Mouse (Mus musculus): ENCODE data around the gene Stoml2. TPM values are rescaled to one million over a fixed set of nuclear protein-coding genes. Genes with fewer than 3 reads are reported as not detected.

The Stoml2 gene
- 24.2 TPM for polyA plus RNA-seq (2014; fragmentation: Illumina TruSeq; extraction: RNeasy Lipid Tissue Mini Kit (QIAGEN cat#74804))

DNA sequence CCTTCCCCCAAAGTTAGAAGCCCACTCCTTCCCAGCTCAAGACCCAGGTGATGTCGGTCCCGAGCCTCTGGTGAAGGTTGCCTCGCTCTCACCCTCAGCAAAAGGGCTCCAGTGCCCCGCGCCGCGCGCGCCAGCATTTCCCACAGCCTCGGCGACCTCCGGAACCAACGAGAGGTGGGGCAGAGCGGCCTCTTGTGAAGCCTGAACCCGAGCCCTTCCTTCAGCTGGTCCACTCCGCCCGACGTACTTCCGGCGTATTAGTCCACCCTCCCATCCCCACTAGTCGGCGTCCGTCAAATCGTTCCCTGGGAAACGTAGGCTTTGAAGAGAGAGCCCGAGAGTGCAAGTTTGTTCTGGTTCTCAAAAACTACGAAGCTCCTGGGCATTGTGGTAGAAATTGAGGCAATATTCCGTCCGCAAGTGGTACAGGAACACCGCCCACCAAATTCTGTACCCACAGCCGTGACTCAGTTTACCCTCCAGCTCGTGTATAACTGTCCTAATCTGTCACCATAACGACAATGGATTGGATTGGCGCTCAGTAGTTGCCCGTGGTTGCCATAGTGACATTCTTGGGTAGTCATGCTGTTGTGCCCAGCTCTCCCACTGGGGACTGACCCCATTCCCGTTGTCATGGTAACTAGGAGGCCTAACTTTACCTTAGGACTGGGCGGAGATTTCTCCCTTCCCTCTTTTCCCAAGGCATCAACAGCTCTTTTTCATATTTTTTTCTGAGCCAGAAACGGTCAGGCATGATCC is at the start of gene Stoml2:
Gene Stoml2 (minus strand): TSS at position 474 of the 759 bp plus-strand sequence.

DNA sequence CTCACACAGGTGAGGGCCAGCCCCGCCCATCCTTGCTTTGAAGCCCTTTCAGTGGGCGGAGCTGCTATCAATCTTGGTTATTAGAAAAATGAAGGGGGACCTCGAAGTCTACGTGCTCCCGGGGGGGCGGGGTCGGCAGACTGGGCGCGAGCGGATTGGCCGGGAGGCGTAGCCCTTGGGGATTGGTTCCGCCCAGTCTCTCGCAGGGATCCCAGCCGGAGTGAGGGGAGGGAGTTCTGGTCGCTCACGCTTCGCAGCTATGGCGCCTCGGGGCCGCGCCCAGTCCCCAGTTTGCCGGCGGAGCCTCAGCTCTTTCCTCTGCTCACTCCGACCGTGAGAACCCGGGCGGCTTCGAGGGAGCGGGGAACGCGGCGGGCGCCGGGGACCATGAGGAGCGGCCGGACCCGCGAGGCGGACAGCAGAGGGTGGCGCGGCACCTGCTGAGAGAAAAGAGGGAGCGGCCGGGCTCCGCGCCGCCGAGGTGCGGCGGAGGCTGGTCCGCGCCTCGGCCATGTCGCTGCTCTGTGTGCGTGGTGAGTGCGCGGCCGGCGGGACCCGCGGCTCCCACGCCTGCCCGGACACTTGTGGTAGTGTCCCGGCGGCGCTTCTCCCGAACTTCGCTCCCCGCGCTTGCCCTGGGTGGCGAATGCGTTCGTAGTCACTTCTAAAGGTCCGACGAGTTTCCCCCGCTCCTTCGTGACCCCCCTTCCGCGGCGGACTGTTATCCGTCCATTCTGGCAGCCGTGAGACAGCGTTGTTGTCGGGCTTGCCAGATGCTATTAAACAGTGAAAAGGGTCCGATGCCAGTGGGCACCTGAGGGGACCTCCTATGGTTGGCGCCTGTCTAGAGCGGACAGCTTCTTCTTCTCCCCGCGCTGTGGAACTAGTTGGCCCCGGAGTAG is 27.5 kb upstream of the Stoml2 start, which contains the start of gene Unc13b:
Gene Unc13b (plus strand): TSS at position 201 of the 902 bp plus-strand sequence.

DNA sequence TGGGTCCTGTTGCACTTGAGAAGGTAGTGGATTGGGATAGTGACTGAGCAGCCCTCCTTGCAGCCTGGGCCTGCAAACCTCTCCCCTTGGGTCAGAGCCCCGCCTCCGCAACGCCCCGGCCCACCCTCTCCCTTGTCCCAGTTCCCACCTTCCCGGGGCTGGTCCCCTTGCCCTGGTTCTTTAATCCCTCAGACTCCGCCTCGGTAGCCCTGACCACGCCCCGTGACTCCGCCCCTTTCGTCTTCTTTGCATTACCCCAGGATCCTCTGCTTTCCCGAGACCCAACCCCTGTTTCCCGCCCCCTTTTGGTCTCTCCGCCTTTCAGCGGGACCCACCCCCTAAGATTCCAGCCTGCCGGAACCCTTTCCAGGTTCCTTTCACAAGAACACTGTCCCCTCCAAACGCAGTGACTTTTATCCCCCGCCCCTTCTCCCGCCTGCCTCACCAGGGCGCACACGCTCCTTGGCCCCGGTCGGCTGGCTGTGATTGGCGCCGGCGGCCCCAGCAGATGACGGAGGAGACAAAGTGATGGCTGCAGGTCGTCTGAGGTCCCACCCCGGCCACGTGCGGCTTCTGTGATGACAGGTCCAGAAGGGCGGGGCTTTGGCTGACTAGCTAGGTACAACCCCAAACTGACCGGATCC is 14.3 kb upstream of the Stoml2 start, which contains the start of gene Fam214b:
Gene Fam214b (minus strand): TSS at position 562 of the 644 bp plus-strand sequence.

DNA sequence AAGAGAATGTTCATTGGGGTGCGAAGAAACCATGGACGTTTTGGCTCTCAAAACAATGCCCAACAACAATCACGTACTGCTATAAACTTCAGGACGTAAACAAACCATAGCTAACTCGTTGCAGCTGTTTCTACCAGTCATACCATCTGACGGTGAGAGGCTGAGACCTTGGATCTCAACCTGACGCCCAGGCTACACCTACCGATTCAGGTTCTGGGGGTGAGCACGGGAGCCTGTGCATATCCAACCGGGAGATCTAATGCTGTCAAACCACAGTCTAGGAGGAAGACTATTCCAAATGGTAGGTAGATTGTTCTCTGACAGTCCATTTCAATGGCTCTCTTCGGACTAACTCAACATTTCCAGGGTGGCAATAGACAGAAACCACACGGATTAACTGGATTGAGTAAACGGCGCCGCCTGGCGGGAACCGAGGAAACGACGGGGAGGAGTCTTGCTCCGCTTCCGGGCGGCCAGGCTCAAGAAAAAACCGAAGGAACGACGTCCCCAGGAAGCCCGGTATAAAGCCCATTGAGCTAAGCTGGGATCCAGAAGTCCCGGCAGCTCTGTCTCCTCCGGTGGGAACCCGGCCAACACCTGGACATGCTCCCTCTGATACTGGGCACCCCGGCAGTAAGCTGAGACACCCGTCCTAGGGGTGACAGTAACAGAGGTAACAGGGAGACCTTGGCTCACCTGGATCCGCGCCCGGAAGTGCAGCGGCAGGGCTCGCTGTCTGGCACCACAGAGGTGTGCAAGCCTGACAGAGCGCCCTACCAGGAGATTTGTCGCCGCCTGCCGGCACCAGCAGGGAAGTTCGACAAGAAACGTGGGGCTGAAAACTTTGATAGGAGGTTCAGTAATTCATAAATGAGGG is 6.2 kb downstream of the Stoml2 start, which contains the start of gene Pigo:
Gene Pigo (minus strand): TSS at position 736 of the 877 bp plus-strand sequence.

DNA sequence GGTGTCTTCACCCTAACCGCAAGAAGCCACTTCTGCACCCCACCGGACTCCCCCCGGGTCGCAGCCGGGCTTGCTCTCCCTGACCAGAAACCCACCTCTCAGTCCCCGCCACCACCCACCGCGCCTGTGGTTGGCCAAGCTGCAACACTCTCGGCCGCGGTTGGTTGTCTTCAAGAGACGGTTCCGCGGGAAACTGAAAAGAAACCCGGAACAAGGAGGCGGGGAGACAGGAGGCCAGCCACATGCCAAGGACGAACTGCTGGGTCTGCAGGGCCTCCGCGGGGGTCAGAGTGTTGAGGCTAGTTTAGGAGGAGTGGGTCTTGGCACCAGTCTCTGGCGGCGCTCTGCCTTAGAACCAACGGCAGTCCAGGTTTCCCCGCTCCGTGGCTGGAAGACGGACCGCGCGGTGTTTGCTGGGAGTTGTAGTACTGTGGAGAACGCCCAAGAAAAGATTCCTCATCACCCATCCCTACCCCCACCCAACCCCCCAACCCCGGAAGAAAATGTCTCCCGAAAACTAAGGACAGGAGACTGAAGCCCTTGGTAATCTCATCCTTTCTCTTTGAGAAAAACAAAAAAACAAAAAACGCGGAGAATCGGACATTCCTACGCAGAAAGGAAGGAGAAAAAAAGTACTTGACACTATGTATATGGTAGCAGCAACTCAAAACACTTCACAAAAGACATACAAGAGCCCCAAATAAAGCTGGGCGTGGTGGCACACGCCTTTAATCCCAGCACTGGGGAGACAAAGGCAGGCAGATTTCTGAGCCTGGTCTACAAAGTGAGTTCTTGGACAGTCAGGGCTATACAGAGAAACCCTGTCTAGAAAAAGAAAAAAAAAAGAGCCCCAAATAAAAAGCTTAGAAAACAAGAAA is 21.1 kb downstream of the Stoml2 start, which contains the start of gene Fancg:
Gene Fancg (minus strand): TSS at position 346 of the 878 bp plus-strand sequence.

DNA sequence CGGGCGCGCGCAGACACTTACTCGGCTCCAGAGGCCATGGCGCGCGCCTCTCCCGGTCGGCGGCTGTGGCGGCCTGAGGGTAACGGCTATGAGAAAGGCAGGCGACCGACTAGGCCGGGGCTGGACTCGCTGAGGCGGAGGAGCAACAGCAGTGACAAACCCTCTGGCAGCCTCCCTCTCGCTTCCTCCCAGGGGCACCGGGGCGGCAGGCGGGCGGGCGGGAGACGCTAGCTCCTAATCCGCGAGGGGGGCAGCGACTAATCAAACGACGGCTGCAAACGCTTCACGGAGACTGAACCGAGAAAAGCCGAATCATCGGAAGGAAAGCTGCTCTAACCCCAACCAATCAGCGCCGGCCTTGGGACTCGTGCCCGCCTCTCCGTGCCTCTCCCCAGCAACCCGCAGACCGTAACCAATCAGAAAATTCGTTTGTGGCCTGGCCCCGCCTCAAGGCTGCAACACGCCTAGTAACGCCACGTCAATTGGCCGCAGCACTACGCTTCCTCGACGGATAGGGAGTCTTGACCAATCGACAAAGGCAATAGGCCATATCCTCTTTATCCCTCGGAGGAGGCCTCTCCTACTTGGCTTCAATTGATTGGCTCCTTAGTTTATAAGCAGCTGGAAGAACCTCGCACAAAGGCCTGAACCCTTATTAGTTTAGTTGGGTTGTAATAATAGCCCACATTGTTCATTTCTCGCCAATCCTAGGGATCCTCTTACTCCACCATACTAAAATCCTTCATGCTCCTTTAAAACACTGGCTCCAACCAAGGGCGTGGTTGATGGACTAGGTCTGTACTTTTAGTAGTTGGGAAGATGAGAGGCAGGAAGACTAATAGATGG is 31.1 kb downstream of the Stoml2 start, which contains the start of gene Vcp:
Gene Vcp (minus strand): TSS at position 367 of the 846 bp plus-strand sequence.

Other genes with a start within 250 kb of the Stoml2 start
- not detected for gene Fam205a1, start 177.8 kb downstream of the Stoml2 start, polyA plus RNA-seq (2014; fragmentation: Illumina TruSeq; extraction: RNeasy Lipid Tissue Mini Kit (QIAGEN cat#74804))
- not detected for gene Gm12394, start 174.9 kb downstream of the Stoml2 start, polyA plus RNA-seq (2014; fragmentation: Illumina TruSeq; extraction: RNeasy Lipid Tissue Mini Kit (QIAGEN cat#74804))
- gene Fam205c, start 157.5 kb downstream of the Stoml2 start, polyA plus RNA-seq (2014; fragmentation: Illumina TruSeq; extraction: RNeasy Lipid Tissue Mini Kit (QIAGEN cat#74804)) = not detected
- 1.1 TPM for gene Phf24, start 115.0 kb downstream of the Stoml2 start, polyA plus RNA-seq (2014; fragmentation: Illumina TruSeq; extraction: RNeasy Lipid Tissue Mini Kit (QIAGEN cat#74804))
- gene Dnajb5, start 81.9 kb downstream of the Stoml2 start, polyA plus RNA-seq (2014; fragmentation: Illumina TruSeq; extraction: RNeasy Lipid Tissue Mini Kit (QIAGEN cat#74804)) = 0.83 TPM
- gene 1700022I11Rik, start 62.1 kb downstream of the Stoml2 start, polyA plus RNA-seq (2014; fragmentation: Illumina TruSeq; extraction: RNeasy Lipid Tissue Mini Kit (QIAGEN cat#74804)) = not detected
- gene Vcp, start 31.2 kb downstream of the Stoml2 start, polyA plus RNA-seq (2014; fragmentation: Illumina TruSeq; extraction: RNeasy Lipid Tissue Mini Kit (QIAGEN cat#74804)) = 261 TPM
- 4.3 TPM for gene Fancg, start 21.2 kb downstream of the Stoml2 start, polyA plus RNA-seq (2014; fragmentation: Illumina TruSeq; extraction: RNeasy Lipid Tissue Mini Kit (QIAGEN cat#74804))
- 1.5 TPM for gene Pigo, start 5.9 kb downstream of the Stoml2 start, polyA plus RNA-seq (2014; fragmentation: Illumina TruSeq; extraction: RNeasy Lipid Tissue Mini Kit (QIAGEN cat#74804))
- 1.5 TPM for gene Fam214b, start 14.5 kb upstream of the Stoml2 start, polyA plus RNA-seq (2014; fragmentation: Illumina TruSeq; extraction: RNeasy Lipid Tissue Mini Kit (QIAGEN cat#74804))
- gene Unc13b, start 27.2 kb upstream of the Stoml2 start, polyA plus RNA-seq (2014; fragmentation: Illumina TruSeq; extraction: RNeasy Lipid Tissue Mini Kit (QIAGEN cat#74804)) = 18.7 TPM
- 0.23 TPM for gene Atp8b5, start 235.4 kb upstream of the Stoml2 start, polyA plus RNA-seq (2014; fragmentation: Illumina TruSeq; extraction: RNeasy Lipid Tissue Mini Kit (QIAGEN cat#74804))

Data from ovary, adult 10 weeks (tissue).